Mouse (Mus musculus) limb, embryonic 12.5 days (tissue): ENCODE data around the gene Pofut2. TPM values are rescaled to one million over a fixed set of nuclear protein-coding genes. Genes with fewer than 3 reads are reported as not detected.

Experiments
- ATAC-seq: fragments of 200-750 bp; cut with Nextera tagmentation; 2 replicates; pipeline ENCODE4 v1.8.0; 2017; ENCODE audit warnings: low read depth, moderate TSS enrichment; ENCODE audit not compliant: insufficient number of reproducible peaks, insufficient read depth, low FRiP score, low TSS enrichment
- H3K27ac ChIP-seq: fragments of 300-500 bp; sonication (generic); 2 replicates; pipeline ENCODE4 v1.5.1; 2016; ENCODE audit warnings: mild to moderate bottlenecking, moderate library complexity
- H3K27me3 ChIP-seq: fragments of 300-500 bp; sonication (generic); 2 replicates; pipeline ENCODE4 v1.6.1; 2016; ENCODE audit warnings: mild to moderate bottlenecking, moderate library complexity
- H3K36me3 ChIP-seq: fragments of 300-500 bp; sonication (generic); 2 replicates; pipeline ENCODE4 v1.6.1; 2016; ENCODE audit warnings: mild to moderate bottlenecking, moderate library complexity
- H3K4me1 ChIP-seq: fragments of 300-500 bp; sonication (generic); replicated peaks from 2 replicates; pipeline ENCODE4 v1.6.1; 2016
- H3K4me2 ChIP-seq: fragments of 300-500 bp; sonication (generic); 2 replicates; pipeline ENCODE4 v1.6.1; 2016; ENCODE audit warnings: mild to moderate bottlenecking, moderate library complexity
- H3K4me3 ChIP-seq: fragments of 300-500 bp; sonication (generic); replicated peaks from 2 replicates; pipeline ENCODE4 v1.5.1; 2016; ENCODE audit warnings: mild to moderate bottlenecking
- H3K9ac ChIP-seq: fragments of 300-500 bp; sonication (generic); replicated peaks from 2 replicates; pipeline ENCODE4 v1.6.1; 2016; ENCODE audit warnings: mild to moderate bottlenecking, moderate library complexity
- H3K9me3 ChIP-seq: fragments of 300-500 bp; sonication (generic); 2 replicates; pipeline ENCODE4 v1.6.1; 2016; ENCODE audit warnings: mild to moderate bottlenecking, moderate library complexity
- WGBS: fragments of 180-500 bp; shearing (Covaris S2); methylation state at CpG from one replicate; pipeline ENCODE4 v1.1.7; 2016; 5-methylcytosine and 5-hydroxymethylcytosine counted together
- polyA plus RNA-seq: library from polyadenylated mRNA; unstranded; fragments of >200 nt; fragmentation: Nextera tagmentation; extraction: Ambion mirVana; gene quantifications from 2 replicates; pipeline ENCODE4 v1.2.1, GENCODE M21; 2016

Pofut2 gene
- polyA plus RNA-seq, 1 experiment from 2014 or later = 95.6 TPM

GRCm38 (mm10) chr10:77300934-77301297 is 41.9 kb downstream of the Pofut2 start:
- Histone ChIP-seq H3K4me3 (no peak overlapping the region), H3K36me3 (0 out of 2 replicates have a peak, but pooled peaks cover 5% of the 10 kb centered on the region), H3K27me3 (no peaks in the 10 kb centered on the region), H3K9me3 (no peaks in the 10 kb centered on the region), H3K27ac (no peak overlapping the region), H3K9ac (no peak overlapping the region), H3K4me1 (no peaks in the 10 kb centered on the region), H3K4me2 (no peak overlapping the region)
- WGBS = 90% methylated on average over 4 of the region's 4 CpGs
- ATAC-seq = no peak

- no peak overlapping the region for H3K4me2 ChIP-seq
- H3K4me1 ChIP-seq = no peaks in the 10 kb centered on the region
- WGBS = 88% methylated on average over 3 of the region's 3 CpGs
- H3K27me3 ChIP-seq = no peaks in the 10 kb centered on the region
- no peak overlapping the region for H3K4me3 ChIP-seq
- no peak overlapping the region for H3K27ac ChIP-seq
- no peaks in the 10 kb centered on the region for H3K9me3 ChIP-seq
- 0 out of 2 replicates have a peak, but pooled peaks cover 5% of the 10 kb centered on the region for H3K36me3 ChIP-seq
- no peak overlapping the region for H3K9ac ChIP-seq
- ATAC-seq = no peak
Measured at GRCm38 (mm10) chr10:77304362-77304761, 45.3 kb downstream of the Pofut2 start.

DNA sequence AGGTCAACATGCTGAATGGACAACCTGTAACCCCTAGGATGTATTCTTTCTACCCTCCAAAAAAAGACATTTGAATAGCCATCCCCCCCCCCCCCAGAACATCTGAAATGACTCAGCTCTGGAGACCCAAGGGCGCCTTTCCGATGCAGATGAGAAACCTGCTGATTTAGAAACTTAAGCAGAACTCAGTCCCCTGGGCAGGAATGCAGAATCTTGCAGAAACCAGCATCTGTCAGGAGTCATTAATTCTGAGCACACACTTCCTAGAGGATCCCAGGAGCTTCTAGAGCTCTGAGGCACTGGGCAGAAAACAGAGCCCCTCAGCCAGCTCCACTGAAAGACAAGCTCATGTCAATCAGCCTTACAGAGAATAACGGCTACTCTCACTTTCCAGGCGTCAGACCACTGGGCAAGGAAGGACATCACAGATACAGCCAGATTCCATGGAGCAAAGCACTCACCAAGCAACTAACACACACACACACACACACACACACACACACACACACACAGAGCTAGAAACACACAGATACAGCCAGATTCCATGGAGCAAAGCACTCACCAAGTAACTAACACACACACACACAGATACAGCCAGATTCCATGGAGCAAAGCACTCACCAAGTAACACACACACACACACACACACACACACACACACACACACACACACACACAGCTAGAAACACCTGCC is 46.0 kb downstream of the Pofut2 start:
- no peak for ATAC-seq
- Histone ChIP-seq H3K9ac (no peak overlapping the region), H3K4me2 (no peak overlapping the region)

GRCm38 (mm10) chr10:77305766-77306165 is 46.7 kb downstream of the Pofut2 start:
- 82% methylated on average over 8 of the region's 8 CpGs for WGBS
- Histone ChIP-seq H3K27ac (no peak overlapping the region), H3K4me1 (no peaks in the 10 kb centered on the region), H3K9me3 (no peaks in the 10 kb centered on the region), H3K4me2 (no peak overlapping the region), H3K27me3 (no peaks in the 10 kb centered on the region), H3K4me3 (no peak overlapping the region), H3K36me3 (peaks cover 9% of the 10 kb centered on the region; the same call in 1 of the 2 replicates), H3K9ac (no peak overlapping the region)
- ATAC-seq = no peak

More for the DNA sequence above, 46.0 kb downstream of the Pofut2 start:
- Histone ChIP-seq H3K27ac (no peak overlapping the region), H3K9me3 (no peaks in the 10 kb centered on the region), H3K4me3 (no peak overlapping the region), H3K4me1 (no peaks in the 10 kb centered on the region), H3K27me3 (no peaks in the 10 kb centered on the region), H3K36me3 (0 out of 2 replicates have a peak, but pooled peaks cover 5% of the 10 kb centered on the region)
- 74% methylated on average over 4 of the region's 4 CpGs for WGBS

DNA sequence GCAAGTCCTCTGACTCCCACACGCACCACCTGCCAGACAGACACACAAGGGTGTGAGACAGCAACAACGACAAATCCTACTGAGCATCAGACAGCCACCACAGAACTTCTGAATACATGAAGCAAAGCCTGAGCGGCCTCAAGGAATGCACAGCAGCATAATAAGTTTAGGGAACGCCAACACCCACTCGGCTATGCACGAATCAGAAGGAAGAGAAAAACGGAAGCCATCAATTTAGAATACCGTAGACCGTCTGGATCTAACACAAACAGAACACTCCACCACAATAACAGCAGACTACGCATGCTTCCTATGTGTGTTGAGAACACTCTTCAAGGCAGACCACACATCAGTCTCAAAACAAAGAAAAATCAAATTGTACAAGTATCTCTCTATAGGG is 50.0 kb downstream of the Pofut2 start:
- Histone ChIP-seq H3K9ac (no peak overlapping the region), H3K4me1 (no peaks in the 10 kb centered on the region)
- WGBS = 92% methylated on average over 10 of the region's 10 CpGs

GRCm38 (mm10) chr10:77314711-77315266 is 55.8 kb downstream of the Pofut2 start:
- no peak overlapping the region for H3K27ac ChIP-seq
- H3K9me3 ChIP-seq = no peaks in the 10 kb centered on the region
- no peak for ATAC-seq
- H3K4me3 ChIP-seq = no peak overlapping the region
- WGBS = 86% methylated on average over 9 of the region's 9 CpGs
- peaks cover 6% of the 10 kb centered on the region; the same call in 1 of the 2 replicates for H3K36me3 ChIP-seq
- no peak overlapping the region for H3K4me2 ChIP-seq
- H3K9ac ChIP-seq = no peak overlapping the region
- no peaks in the 10 kb centered on the region for H3K4me1 ChIP-seq
- H3K27me3 ChIP-seq = no peaks in the 10 kb centered on the region

More for the DNA sequence above, 50.0 kb downstream of the Pofut2 start:
- ATAC-seq = no peak
- no peaks in the 10 kb centered on the region for H3K9me3 ChIP-seq
- H3K4me3 ChIP-seq = no peak overlapping the region
- no peaks in the 10 kb centered on the region for H3K27me3 ChIP-seq
- H3K36me3 ChIP-seq = peaks cover 6% of the 10 kb centered on the region; the same call in 1 of the 2 replicates
- H3K4me2 ChIP-seq = no peak overlapping the region
- H3K27ac ChIP-seq = no peak overlapping the region

GRCm38 (mm10) chr10:77315682-77316081 is 56.7 kb downstream of the Pofut2 start:
- Histone ChIP-seq H3K27ac (no peak overlapping the region), H3K4me1 (no peaks in the 10 kb centered on the region), H3K36me3 (peaks cover 3% of the 10 kb centered on the region; the same call in 1 of the 2 replicates), H3K9ac (no peak overlapping the region), H3K4me3 (no peak overlapping the region), H3K27me3 (no peaks in the 10 kb centered on the region), H3K4me2 (no peak overlapping the region), H3K9me3 (no peaks in the 10 kb centered on the region)
- WGBS = 83% methylated on average over 2 of the region's 2 CpGs
- no peak for ATAC-seq

Other genes with a start within 250 kb of the Pofut2 start
- 30.8 TPM in 2 replicates for gene Slc19a1, start 227.0 kb upstream of the Pofut2 start, polyA plus RNA-seq
- gene Col18a1, start 92.7 kb upstream of the Pofut2 start, polyA plus RNA-seq = 104 and 105 TPM in 2 replicates
- 6.4 and 7.6 TPM in 2 replicates for gene Adarb1, start 159.1 kb downstream of the Pofut2 start, polyA plus RNA-seq